Mouse (Mus musculus): ENCODE measurements around the gene Snx9. TPM values are rescaled to one million over a fixed set of nuclear protein-coding genes. Genes with fewer than 3 reads are reported as not detected.

The Snx9 gene
- polyA plus RNA-seq, 2 experiments: 9.4 to 11.6 TPM

DNA sequence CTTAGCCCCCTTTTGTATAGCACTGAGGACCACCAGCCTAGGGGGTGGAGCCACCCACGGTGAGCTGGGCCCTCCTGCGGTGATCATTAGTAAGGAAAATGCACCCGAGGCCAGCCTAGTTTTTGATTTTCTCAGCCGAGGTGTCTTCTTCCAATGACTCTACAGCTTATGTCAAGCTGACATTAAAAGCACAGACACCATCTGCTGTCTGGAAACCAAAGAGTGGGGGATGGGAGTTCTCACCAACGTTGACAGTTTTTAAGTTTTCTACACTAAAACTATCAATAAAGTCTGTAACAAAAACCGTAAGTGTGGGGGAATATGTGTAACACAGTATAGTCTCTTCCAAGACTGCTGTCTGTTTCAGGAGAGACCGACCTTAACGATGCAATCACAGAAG is 83.1 kb downstream of the Snx9 start:
- WGBS (ENCODE audit: insufficient replicate concordance): 73% methylated on average over 8 of the region's 8 CpGs
- ATAC-seq (ENCODE audit: insufficient read depth): no peak
- no peaks in the 10 kb centered on the region; the same call in 1 of the 2 replicates for H3K36me3 ChIP-seq (replicated peaks; ENCODE audit: control insufficient read depth, insufficient read depth, low read depth)

DNA sequence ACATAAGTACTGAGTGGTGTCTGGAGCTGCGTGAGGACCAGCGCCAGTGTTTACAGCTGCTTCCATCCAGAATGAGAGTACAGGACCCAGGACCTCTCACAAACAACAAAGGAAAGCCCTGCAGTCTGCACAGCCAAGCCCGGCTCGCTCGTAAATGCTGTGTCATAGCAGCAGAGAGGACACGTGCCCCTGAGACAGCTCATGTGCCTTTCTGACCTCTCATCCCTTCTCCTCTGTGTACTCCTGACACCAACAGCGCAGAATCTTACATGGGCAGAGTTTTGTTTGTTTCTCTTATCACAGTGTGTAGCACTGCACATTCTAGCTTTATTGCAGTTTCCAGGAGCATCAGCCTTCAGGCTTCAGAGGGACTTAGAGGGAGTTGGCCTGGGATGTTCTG is 85.6 kb downstream of the Snx9 start:
- no peaks in the 10 kb centered on the region for H3K9me3 ChIP-seq (ENCODE audit: control insufficient read depth, low read length)
- no peak overlapping the region for H3K4me3 ChIP-seq (ENCODE audit: insufficient read depth in 1 of 2, low read depth in 2 of 2, low read length in 2 of 2)
- no peaks in the 10 kb centered on the region; the same call in 1 of the 2 replicates for H3K36me3 ChIP-seq (replicated peaks; ENCODE audit: control insufficient read depth, insufficient read depth, low read depth)
- peak; percentile 59; the same call in 1 of the 2 replicates for ATAC-seq (ENCODE audit: insufficient read depth)
- no peak overlapping the region for H3K9ac ChIP-seq (replicated peaks)
- H3K27me3 ChIP-seq (ENCODE audit: control insufficient read depth, insufficient read depth, low read length): no peaks in the 10 kb centered on the region
- H3K4me2 ChIP-seq (ENCODE audit: low read depth): no peak overlapping the region
- TF ChIP-seq CTCF (IDR thresholded peaks at IDR 0.05; ENCODE audit: low read depth): no peak
- TF ChIP-seq EP300 (IDR thresholded peaks at IDR 0.05; ENCODE audit: low read depth): no peak
- H3K27ac ChIP-seq: no peak overlapping the region
- no peak for DNase-seq (ENCODE audit: low read depth in 3 of 3, low spot score in 3 of 3)
- H3K4me1 ChIP-seq (replicated peaks; ENCODE audit: control insufficient read depth in 2 of 2, insufficient read depth in 2 of 2, low read length in 1 of 2): no peaks in the 10 kb centered on the region
- WGBS (ENCODE audit: insufficient replicate concordance): 75% methylated on average over 7 of the region's 7 CpGs

More for the DNA sequence above, 83.1 kb downstream of the Snx9 start:
- H3K9me3 ChIP-seq (ENCODE audit: control insufficient read depth, low read length): no peaks in the 10 kb centered on the region
- H3K4me1 ChIP-seq (replicated peaks; ENCODE audit: control insufficient read depth in 2 of 2, insufficient read depth in 2 of 2, low read length in 1 of 2): no peaks in the 10 kb centered on the region
- H3K4me2 ChIP-seq (ENCODE audit: low read depth): no peak overlapping the region
- H3K9ac ChIP-seq (replicated peaks): no peak overlapping the region
- H3K4me3 ChIP-seq (ENCODE audit: insufficient read depth in 1 of 2, low read depth in 2 of 2, low read length in 2 of 2): no peak overlapping the region
- no peak for DNase-seq (ENCODE audit: low read depth in 3 of 3, low spot score in 3 of 3)
- H3K27me3 ChIP-seq (ENCODE audit: control insufficient read depth, insufficient read depth, low read length): no peaks in the 10 kb centered on the region
- no peak overlapping the region for H3K27ac ChIP-seq
- TF ChIP-seq CTCF (IDR thresholded peaks at IDR 0.05; ENCODE audit: low read depth) (no peak), EP300 (IDR thresholded peaks at IDR 0.05; ENCODE audit: low read depth) (no peak)

DNA sequence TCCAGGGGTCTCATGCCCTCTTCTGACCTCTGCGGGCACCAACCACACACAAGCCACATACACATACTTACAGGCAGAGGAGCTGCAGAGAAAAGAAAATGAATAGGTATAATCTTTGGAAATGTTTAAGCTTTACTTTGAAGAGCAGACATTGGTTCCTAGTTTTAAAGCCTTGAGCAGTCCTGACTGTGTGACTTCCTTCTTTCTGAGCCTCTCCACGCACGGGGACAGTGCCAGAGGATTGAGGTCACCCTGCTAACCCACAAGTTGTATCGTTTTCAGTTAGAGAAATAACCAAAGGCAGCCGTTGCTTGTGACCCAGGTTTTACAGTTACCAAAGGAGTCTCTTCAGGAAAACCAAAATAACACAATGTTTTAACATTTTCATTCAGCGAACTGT is 87.9 kb downstream of the Snx9 start:
- H3K27me3 ChIP-seq (ENCODE audit: control insufficient read depth, insufficient read depth, low read length): no peaks in the 10 kb centered on the region
- H3K9me3 ChIP-seq (ENCODE audit: control insufficient read depth, low read length): no peaks in the 10 kb centered on the region
- ATAC-seq (ENCODE audit: insufficient read depth) (no peak), DNase-seq (ENCODE audit: low read depth in 3 of 3, low spot score in 3 of 3) (no peak)
- 60% methylated on average over 6 of the region's 6 CpGs for WGBS (ENCODE audit: insufficient replicate concordance)
- H3K36me3 ChIP-seq (replicated peaks; ENCODE audit: control insufficient read depth, insufficient read depth, low read depth): no peaks in the 10 kb centered on the region; the same call in 1 of the 2 replicates
- H3K4me2 ChIP-seq (ENCODE audit: low read depth): no peak overlapping the region
- no peak overlapping the region for H3K4me3 ChIP-seq (ENCODE audit: insufficient read depth in 1 of 2, low read depth in 2 of 2, low read length in 2 of 2)
- no peaks in the 10 kb centered on the region for H3K4me1 ChIP-seq (replicated peaks; ENCODE audit: control insufficient read depth in 2 of 2, insufficient read depth in 2 of 2, low read length in 1 of 2)
- H3K27ac ChIP-seq: no peak overlapping the region
- H3K9ac ChIP-seq (replicated peaks): no peak overlapping the region
- no peak for TF ChIP-seq EP300 (IDR thresholded peaks at IDR 0.05; ENCODE audit: low read depth)
- TF ChIP-seq CTCF (IDR thresholded peaks at IDR 0.05; ENCODE audit: low read depth): no peak

DNA sequence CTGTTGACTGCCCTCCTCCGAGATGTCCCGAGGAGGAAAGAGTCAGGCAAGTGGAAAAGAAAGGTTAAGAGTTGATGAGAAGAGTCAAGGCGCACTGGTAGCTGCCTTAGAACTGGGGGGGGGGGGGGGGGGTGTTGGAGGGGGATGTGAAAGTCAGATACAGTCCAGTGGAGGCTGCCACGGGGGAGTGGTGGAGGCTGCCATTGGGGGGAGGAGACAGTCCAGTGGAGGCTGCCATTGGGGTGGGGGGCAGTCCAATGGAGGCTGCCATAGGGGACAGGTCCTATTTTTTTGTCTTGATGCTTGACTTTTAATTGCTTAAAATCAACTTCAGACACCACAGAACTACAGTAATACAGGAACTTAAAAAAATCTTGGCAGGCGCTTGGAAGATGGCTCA is 91.0 kb downstream of the Snx9 start:
- H3K4me2 ChIP-seq (ENCODE audit: low read depth): no peak overlapping the region
- H3K36me3 ChIP-seq (replicated peaks; ENCODE audit: control insufficient read depth, insufficient read depth, low read depth): no peaks in the 10 kb centered on the region; the same call in 1 of the 2 replicates
- H3K4me3 ChIP-seq (ENCODE audit: insufficient read depth in 1 of 2, low read depth in 2 of 2, low read length in 2 of 2): no peak overlapping the region
- H3K27me3 ChIP-seq (ENCODE audit: control insufficient read depth, insufficient read depth, low read length): no peaks in the 10 kb centered on the region; the same call in 1 of the 2 replicates
- TF ChIP-seq EP300 (IDR thresholded peaks at IDR 0.05; ENCODE audit: low read depth) (no peak), CTCF (IDR thresholded peaks at IDR 0.05; ENCODE audit: low read depth) (no peak)
- DNase-seq (ENCODE audit: low read depth in 3 of 3, low spot score in 3 of 3) (no peak), ATAC-seq (ENCODE audit: insufficient read depth) (no peak)
- H3K4me1 ChIP-seq (replicated peaks; ENCODE audit: control insufficient read depth in 2 of 2, insufficient read depth in 2 of 2, low read length in 1 of 2): peaks cover 0 to 10% of the 10 kb centered on the region in 2 experiments; a peak in 2 of 4 replicates
- WGBS (ENCODE audit: insufficient replicate concordance): 68% methylated on average over 5 of the region's 5 CpGs
- H3K27ac ChIP-seq: no peak overlapping the region
- H3K9ac ChIP-seq (replicated peaks): no peak overlapping the region
- H3K9me3 ChIP-seq (ENCODE audit: control insufficient read depth, low read length): no peaks in the 10 kb centered on the region

DNA sequence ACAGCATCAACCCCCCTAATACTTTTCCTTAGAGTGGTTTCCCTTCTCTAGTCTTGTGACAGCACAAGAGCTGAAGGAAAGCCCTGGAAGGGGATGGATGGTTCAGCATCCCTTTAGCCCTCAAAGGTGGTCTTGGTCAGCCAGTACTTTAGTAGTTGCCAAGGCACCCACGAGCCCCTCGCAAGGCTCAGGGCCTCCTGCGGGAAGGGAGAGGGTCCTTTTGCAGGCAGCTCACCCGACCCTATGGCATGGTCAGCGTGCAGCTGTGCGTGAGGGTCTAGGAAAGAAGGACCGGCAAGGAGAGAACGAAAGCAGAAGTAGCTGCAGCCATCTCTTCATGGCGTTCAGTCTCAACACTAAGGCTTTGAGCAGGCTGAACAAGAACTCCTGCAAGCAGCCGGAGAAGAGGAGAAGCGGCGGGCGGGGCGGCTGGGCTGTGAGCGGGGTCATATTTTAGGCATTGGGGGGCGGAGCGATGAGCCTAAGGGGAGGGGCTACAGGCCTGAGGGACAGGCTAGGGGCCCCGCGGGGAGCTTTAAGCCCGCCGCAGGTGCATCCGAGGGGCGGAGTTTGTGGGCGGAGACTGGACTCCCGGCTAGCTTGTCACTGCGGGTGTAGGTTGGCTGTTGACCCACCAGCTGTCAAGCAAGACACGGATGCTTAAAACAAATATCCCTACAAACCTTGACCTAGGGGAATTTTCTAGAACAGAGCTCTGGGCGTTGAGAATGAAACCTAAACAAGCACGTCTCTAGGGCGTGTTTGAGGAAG is 93.6 kb downstream of the Snx9 start:
- H3K4me2 ChIP-seq (ENCODE audit: low read depth): peak overlapping the region; percentile 62
- H3K27ac ChIP-seq: no peak overlapping the region
- H3K9me3 ChIP-seq (ENCODE audit: control insufficient read depth, low read length): no peaks in the 10 kb centered on the region
- 1% methylated on average over 30 of the region's 30 CpGs for WGBS (ENCODE audit: insufficient replicate concordance)
- H3K27me3 ChIP-seq (ENCODE audit: control insufficient read depth, insufficient read depth, low read length): no peaks in the 10 kb centered on the region; the same call in 1 of the 2 replicates
- H3K9ac ChIP-seq (replicated peaks): peak overlapping the region; percentile 21; the same call in 1 of the 2 replicates
- peak; percentile 91 for ATAC-seq (ENCODE audit: insufficient read depth)
- TF ChIP-seq CTCF (IDR thresholded peaks at IDR 0.05; ENCODE audit: low read depth) (no peak), EP300 (IDR thresholded peaks at IDR 0.05; ENCODE audit: low read depth) (no peak)
- no peaks in the 10 kb centered on the region for H3K36me3 ChIP-seq (replicated peaks; ENCODE audit: control insufficient read depth, insufficient read depth, low read depth)
- peak overlapping the region; percentile 30 to 52 for H3K4me3 ChIP-seq (ENCODE audit: insufficient read depth in 1 of 2, low read depth in 2 of 2, low read length in 2 of 2)
- DNase-seq (ENCODE audit: low read depth in 3 of 3, low spot score in 3 of 3): peak; percentile 54 to 78 (median 54)
- peaks cover 0 to 12% of the 10 kb centered on the region in 2 experiments; a peak in 2 of 4 replicates for H3K4me1 ChIP-seq (replicated peaks; ENCODE audit: control insufficient read depth in 2 of 2, insufficient read depth in 2 of 2, low read length in 1 of 2)

Data from liver, embryonic 14.5 days (tissue).